Mouse (Mus musculus): ENCODE measurements around the gene Ldhd.

GRCm38 (mm10) chr8:111657312-111657854, 27.2 kb upstream of the Ldhd start:
- no peak for TF ChIP-seq POLR2A (IDR thresholded peaks at IDR 0.05; ENCODE audit: borderline replicate concordance, extremely low read depth, low read depth, low read length)
- TF ChIP-seq CTCF (IDR thresholded peaks at IDR 0.05; ENCODE audit: insufficient read depth, low read length) = no peak

Data from lung, adult 2 months (tissue).